Mouse (Mus musculus) left cerebral cortex, postnatal 36 days (tissue): Measurements from ENCODE around the gene Atn1. TPM values are rescaled to one million over a fixed set of nuclear protein-coding genes. Genes with fewer than 3 reads are reported as not detected.

Experiments used
- DNase-seq, 2 experiments: peaks; one replicate each; pipeline ENCODE4 v3.0.0; 2021 to 2022; ENCODE audit warnings: low spot score in 2 of 2, mixed read lengths in 1 of 2
- intact Hi-C: fragments of 180-260 bp; cut with DNase I; formaldehyde crosslinking; loops from one replicate; pipeline ENCODE4 v1.15.1; 2025
- microRNA-seq: library from miRNA; unstranded; fragments of <30 nt; microRNA quantifications from one replicate; pipeline ENCODE4 v1.2.0, GENCODE M21; 2022
- total RNA-seq, 2 experiments: library from RNA; stranded (reverse); gene quantifications; 2 replicates each; pipeline ENCODE4 v1.2.3; 2021

Gene Atn1
- total RNA-seq, 2 experiments from 2014 or later: 162 to 175 TPM

GRCm38 (mm10) chr6:124696441-124697150, 59.7 kb downstream of the Atn1 start:
- no peak for DNase-seq
- intact Hi-C loops: no loop called here

DNA sequence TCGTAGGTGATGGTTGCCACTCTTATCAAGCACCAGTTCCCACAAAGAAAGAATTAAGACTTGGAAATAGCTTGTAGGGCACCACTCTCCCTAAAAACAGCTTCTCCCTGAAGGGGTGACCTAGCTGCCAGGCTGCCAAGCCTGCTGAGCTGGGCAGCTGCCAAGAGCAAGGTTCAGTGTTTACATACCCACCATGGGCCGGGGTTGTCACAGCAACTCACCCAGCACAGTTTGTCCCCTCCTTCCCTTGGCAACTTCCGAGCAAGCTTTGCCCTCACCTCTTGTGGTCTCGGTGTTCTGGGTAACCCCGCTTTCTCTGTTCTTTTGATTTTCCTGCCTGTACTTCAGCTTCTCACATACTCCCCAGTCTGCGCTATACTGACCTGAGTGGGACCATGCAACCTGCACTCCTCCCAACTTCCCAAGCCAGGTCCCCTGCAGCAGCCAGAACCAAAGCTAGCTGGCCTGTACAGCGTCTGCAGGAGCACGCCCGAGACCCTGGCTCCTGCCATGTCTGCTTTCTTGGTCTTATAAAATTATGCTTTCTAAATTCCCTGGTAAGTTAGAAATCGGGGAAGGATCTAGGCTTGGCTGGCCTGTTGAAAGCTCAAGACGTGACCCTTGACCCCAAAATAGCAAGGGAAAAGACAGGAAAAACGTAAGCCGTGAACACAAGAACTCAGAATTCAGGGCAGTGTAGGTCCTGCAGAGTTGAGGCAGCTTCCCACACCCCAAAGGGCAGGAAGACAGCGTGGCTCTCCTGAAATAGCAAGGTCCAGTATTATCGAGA, 62.0 kb downstream of the Atn1 start:
- DNase-seq: peak in 1 of 2 experiments; percentile 54
- intact Hi-C loops: no loop called here

DNA sequence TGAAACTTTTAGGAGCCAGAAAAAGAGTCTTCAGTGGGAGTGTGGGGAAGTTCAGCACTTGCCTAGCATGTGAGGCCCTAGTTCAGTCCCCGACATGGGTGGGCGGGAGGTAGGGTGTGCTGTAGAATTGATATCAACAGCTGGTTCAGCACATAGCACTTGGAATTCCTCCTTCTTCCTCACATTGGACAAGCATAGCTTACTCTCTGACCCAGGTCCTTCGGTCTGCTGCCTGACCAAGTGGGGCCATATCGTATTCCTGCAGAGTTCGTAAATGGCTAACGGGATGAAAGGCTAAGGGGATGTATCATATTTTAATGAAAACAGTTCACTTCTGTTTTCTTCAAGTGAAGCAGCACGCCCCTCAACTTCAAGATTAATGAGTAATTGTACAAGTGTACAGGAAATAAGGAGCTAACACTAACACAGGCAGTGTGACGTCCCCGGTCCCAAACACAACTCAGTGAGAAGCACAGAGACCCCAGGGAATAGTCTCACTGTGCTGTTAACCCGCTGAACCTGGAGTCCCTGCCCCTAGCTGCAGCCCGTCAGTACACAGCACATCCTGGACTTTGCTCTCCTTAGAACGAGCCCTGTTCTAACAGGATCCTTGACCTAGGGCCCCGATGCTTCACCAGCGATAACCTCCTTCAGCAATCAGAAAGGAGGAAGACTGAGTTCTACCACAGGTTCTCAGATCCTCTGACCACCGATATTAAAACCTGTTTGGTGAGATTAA, 62.9 kb downstream of the Atn1 start:
- no peak for DNase-seq
- intact Hi-C loops: no loop called here

Small RNAs within 50 kb of the gene (microRNA-seq; reads per million reads assigned to microRNA genes)
- gene Mir141: not detected
- gene Mir200c: 16.7 reads per million, percentile 37 among the genes with 10 or more reads in this experiment

Other genes starting within 250 kb of the Atn1 start
- gene C1ra, start 244.1 kb downstream of the Atn1 start, total RNA-seq: 1 to 10 TPM; 1.3 to 1.4 TPM
- gene C1s1, start 214.2 kb downstream of the Atn1 start, total RNA-seq: 1 to 10 TPM; 1.2 to 2.5 TPM
- gene C1rb, start 186.2 kb downstream of the Atn1 start, total RNA-seq: under 1 TPM; 0.15 to 0.23 TPM
- under 1 TPM in 1 of 2 experiments, not detected in 1; 0.32 TPM for gene C1s2, start 120.4 kb downstream of the Atn1 start, total RNA-seq
- 10 to 100 TPM; 20.9 to 23.0 TPM for gene Lpcat3, start 93.5 kb downstream of the Atn1 start, total RNA-seq
- gene Emg1, start 44.3 kb downstream of the Atn1 start, total RNA-seq: 10 to 100 TPM; 41.8 to 45.9 TPM
- gene Phb2, start 44.2 kb downstream of the Atn1 start, total RNA-seq: 100 to 1,000 TPM; 113 to 127 TPM
- 1 to 10 TPM; 3.7 to 6.6 TPM for gene Ptpn6, start 17.8 kb downstream of the Atn1 start, total RNA-seq
- gene Grcc10, start 15.2 kb downstream of the Atn1 start, total RNA-seq: 100 to 1,000 TPM; 285 to 313 TPM
- gene Gm45234, start 503 bp downstream of the Atn1 start, total RNA-seq: not detected
- 1,000 to 10,000 TPM; 1,042 to 1,110 TPM for gene Eno2, start 13.1 kb upstream of the Atn1 start, total RNA-seq
- gene Lrrc23, start 23.2 kb upstream of the Atn1 start, total RNA-seq: 1 to 10 TPM; 1.7 to 1.8 TPM
- 1 to 10 TPM; 4.9 TPM for gene Spsb2, start 52.1 kb upstream of the Atn1 start, total RNA-seq
- 100 to 1,000 TPM; 736 to 850 TPM for gene Tpi1, start 57.8 kb upstream of the Atn1 start, total RNA-seq
- 100 to 1,000 TPM; 191 to 199 TPM for gene Usp5, start 73.0 kb upstream of the Atn1 start, total RNA-seq
- gene Cdca3, start 73.0 kb upstream of the Atn1 start, total RNA-seq: 1 to 10 TPM; 1.5 to 1.8 TPM
- under 1 TPM in 1 of 2 experiments, not detected in 1; 0.30 TPM for gene Gnb3, start 83.8 kb upstream of the Atn1 start, total RNA-seq
- 10 to 100 TPM; 12.6 to 37.2 TPM for gene P3h3, start 101.2 kb upstream of the Atn1 start, total RNA-seq
- 100 to 1,000 TPM; 218 to 235 TPM for gene Gpr162, start 107.5 kb upstream of the Atn1 start, total RNA-seq
- 1 to 10 TPM; 5.4 to 5.8 TPM for gene Cd4, start 131.7 kb upstream of the Atn1 start, total RNA-seq
- gene Lag3, start 155.2 kb upstream of the Atn1 start, total RNA-seq: 1 to 10 TPM; 2.7 to 3.1 TPM
- 1,000 to 10,000 TPM in 1 of 2 experiments, 100 to 1,000 TPM in 1; 913 to 1,047 TPM for gene Ptms, start 163.6 kb upstream of the Atn1 start, total RNA-seq
- gene Mlf2, start 174.9 kb upstream of the Atn1 start, total RNA-seq: 100 to 1,000 TPM; 606 to 697 TPM
- gene Cops7a, start 209.0 kb upstream of the Atn1 start, total RNA-seq: 100 to 1,000 TPM; 153 to 170 TPM
- gene Pianp, start 240.2 kb upstream of the Atn1 start, total RNA-seq: 100 to 1,000 TPM; 179 to 184 TPM